Mouse (Mus musculus) liver, embryonic 14.5 days (tissue): ENCODE measurements around the gene Zfp37. TPM values are rescaled to one million over a fixed set of nuclear protein-coding genes. Genes with fewer than 3 reads are reported as not detected.

ENCODE experiments used
- ATAC-seq: fragments of 200-750 bp; cut with Nextera tagmentation; 2 replicates; pipeline ENCODE4 v1.8.0; 2017; ENCODE audit warnings: moderate number of reproducible peaks, mild to moderate bottlenecking, moderate library complexity; ENCODE audit not compliant: insufficient read depth
- DNase-seq, 3 experiments: peaks; one replicate each; pipeline ENCODE4 v3.0.0-alpha.2; 2012 to 2013; ENCODE audit warnings: low read depth in 3 of 3, low spot score in 3 of 3
- H3K27ac ChIP-seq: fragments of 300-500 bp; sonication (generic); 2 replicates; pipeline ENCODE4 v1.5.1; 2014; ENCODE audit warnings: moderate library complexity, mild to moderate bottlenecking, control low read depth, inconsistent platforms
- H3K27me3 ChIP-seq: fragments of 300-500 bp; sonication (generic); 2 replicates; pipeline ENCODE4 v1.6.1; 2014; ENCODE audit warnings: mild to moderate bottlenecking, low read length, moderate library complexity; ENCODE audit not compliant: control insufficient read depth, insufficient read depth
- H3K36me3 ChIP-seq: fragments of 300-500 bp; sonication (generic); replicated peaks from 2 replicates; pipeline ENCODE4 v1.6.1; 2014; ENCODE audit warnings: low read depth; ENCODE audit not compliant: control insufficient read depth, insufficient read depth
- H3K4me1 ChIP-seq, 2 experiments: fragments of 200-500 bp in 1 of 2; fragments of 300-500 bp in 1 of 2; sonication (generic) in 1 of 2; replicated peaks; 2 replicates each; pipeline ENCODE4 v1.6.1; 2012 to 2014; ENCODE audit warnings: antibody characterized with exemption in 1 of 2, inconsistent platforms in 1 of 2, low read length in 1 of 2; ENCODE audit not compliant: control insufficient read depth in 2 of 2, insufficient read depth in 2 of 2
- H3K4me2 ChIP-seq: fragments of 300-500 bp; sonication (generic); 2 replicates; pipeline ENCODE4 v1.6.1; 2014; ENCODE audit warnings: low read depth, mild to moderate bottlenecking, control low read depth, moderate library complexity
- H3K4me3 ChIP-seq, 2 experiments: fragments of 200-500 bp in 1 of 2; fragments of 300-500 bp in 1 of 2; sonication (generic) in 1 of 2; 2 replicates each; pipeline ENCODE4 v1.5.1; 2012 to 2014; ENCODE audit warnings: low read depth in 2 of 2, low read length in 2 of 2, mild to moderate bottlenecking in 2 of 2, control low read depth in 1 of 2, inconsistent platforms in 1 of 2, moderate library complexity in 1 of 2; ENCODE audit not compliant: insufficient read depth in 1 of 2
- H3K9ac ChIP-seq: fragments of 300-500 bp; sonication (generic); replicated peaks from 2 replicates; pipeline ENCODE4 v1.6.1; 2014; ENCODE audit warnings: mild to moderate bottlenecking, control low read depth, moderate library complexity
- H3K9me3 ChIP-seq: fragments of 300-500 bp; sonication (generic); 2 replicates; pipeline ENCODE4 v1.6.1; 2016; ENCODE audit warnings: low read length, mixed read lengths; ENCODE audit not compliant: control insufficient read depth
- CTCF ChIP-seq: IDR thresholded peaks from 2 replicates; pipeline ENCODE4 v1.5.1; 2016; ENCODE audit warnings: antibody characterized with exemption, low read depth, control low read depth
- EP300 ChIP-seq: IDR thresholded peaks from 2 replicates; pipeline ENCODE4 v1.6.1; 2016; ENCODE audit warnings: antibody characterized with exemption, low read depth
- WGBS: fragments of 180-500 bp; shearing (Covaris S2); extraction: QIAGEN DNeasy Blood & Tissue Kit; methylation state at CpG from one replicate; pipeline ENCODE4 v1.1.7; 2014; ENCODE audit not compliant: insufficient replicate concordance; 5-methylcytosine and 5-hydroxymethylcytosine counted together
- polyA plus RNA-seq, 2 experiments: library from polyadenylated mRNA; depleted of rRNA in 1 of 2; stranded (reverse) in 1 of 2; unstranded in 1 of 2; fragments of >200 nt; fragmentation: Nextera tagmentation in 1 of 2; extraction: Ambion mirVana in 1 of 2; gene quantifications; 2 replicates each; pipeline versions ENCODE4 v1.2.1 to v1.2.3; 2012 to 2014

Gene Zfp37
- polyA plus RNA-seq, 2 experiments = 0.30 to 0.36 TPM

GRCm38 (mm10) chr4:62250896-62251544, 20.2 kb upstream of the Zfp37 start:
- TF ChIP-seq EP300 (no peak), CTCF (peak; percentile 47)
- ATAC-seq = no peak
- H3K4me2 ChIP-seq = no peak overlapping the region
- H3K9me3 ChIP-seq = no peaks in the 10 kb centered on the region
- DNase-seq = no peak
- no peaks in the 10 kb centered on the region for H3K4me1 ChIP-seq
- 43% methylated on average over 3 of the region's 3 CpGs for WGBS
- H3K36me3 ChIP-seq = no peaks in the 10 kb centered on the region
- H3K9ac ChIP-seq = no peak overlapping the region
- no peaks in the 10 kb centered on the region for H3K27me3 ChIP-seq
- H3K27ac ChIP-seq = no peak overlapping the region
- H3K4me3 ChIP-seq = no peak overlapping the region

- H3K4me2 ChIP-seq = no peak overlapping the region
- WGBS = 10% methylated on average over 4 of the region's 4 CpGs
- no peaks in the 10 kb centered on the region for H3K4me1 ChIP-seq
- H3K4me3 ChIP-seq = no peak overlapping the region
- no peak for DNase-seq
- no peak overlapping the region for H3K27ac ChIP-seq
- no peak overlapping the region for H3K9ac ChIP-seq
- no peaks in the 10 kb centered on the region for H3K36me3 ChIP-seq
- no peaks in the 10 kb centered on the region for H3K27me3 ChIP-seq
- no peak for ATAC-seq
- no peaks in the 10 kb centered on the region for H3K9me3 ChIP-seq
- no peak for TF ChIP-seq CTCF
- TF ChIP-seq EP300 = no peak
Measured at GRCm38 (mm10) chr4:62248328-62248727, 17.5 kb upstream of the Zfp37 start.

GRCm38 (mm10) chr4:62240586-62240985, 9.7 kb upstream of the Zfp37 start:
- Histone ChIP-seq H3K27ac (no peak overlapping the region), H3K9me3 (no peaks in the 10 kb centered on the region), H3K4me3 (no peak overlapping the region), H3K4me1 (no peaks in the 10 kb centered on the region), H3K36me3 (no peaks in the 10 kb centered on the region), H3K27me3 (no peaks in the 10 kb centered on the region), H3K4me2 (no peak overlapping the region), H3K9ac (no peak overlapping the region)
- no peak for TF ChIP-seq EP300
- TF ChIP-seq CTCF = no peak
- ATAC-seq (no peak), DNase-seq (no peak)
- 52% methylated on average over 6 of the region's 6 CpGs for WGBS

DNA sequence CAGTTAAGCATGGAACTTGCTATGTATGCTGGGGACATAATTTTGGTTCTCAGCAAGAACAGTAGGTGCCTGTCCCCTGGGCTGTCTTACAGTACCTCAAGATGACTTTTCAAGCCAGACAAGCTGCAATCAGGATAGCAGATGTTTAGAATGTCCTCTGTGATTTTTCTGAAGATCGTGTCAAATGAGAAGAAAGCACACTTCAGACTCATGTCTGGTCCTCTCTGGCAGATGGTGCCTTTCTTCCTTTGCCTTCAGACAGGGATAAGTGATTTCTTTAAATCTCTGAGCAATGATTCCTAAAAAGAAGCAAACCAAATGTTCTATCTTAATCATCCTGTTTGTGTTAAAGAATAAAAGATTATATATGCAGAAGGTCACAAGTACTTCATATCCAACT, 694 bp downstream of the Zfp37 start:
- Histone ChIP-seq H3K27me3 (no peaks in the 10 kb centered on the region), H3K9ac (no peak overlapping the region), H3K4me1 (no peaks in the 10 kb centered on the region), H3K9me3 (no peaks in the 10 kb centered on the region), H3K4me3 (no peak overlapping the region), H3K4me2 (no peak overlapping the region), H3K27ac (no peak overlapping the region), H3K36me3 (no peaks in the 10 kb centered on the region)
- DNase-seq (no peak), ATAC-seq (no peak)
- TF ChIP-seq CTCF = no peak
- TF ChIP-seq EP300 = no peak
- WGBS = 29% methylated on average over 1 of the region's 1 CpGs

GRCm38 (mm10) chr4:62229448-62229847, 1.4 kb downstream of the Zfp37 start:
- H3K4me2 ChIP-seq = no peak overlapping the region
- no peak for DNase-seq
- 68% methylated on average over 7 of the region's 7 CpGs for WGBS
- no peak overlapping the region for H3K4me3 ChIP-seq
- no peak for ATAC-seq
- no peak overlapping the region for H3K9ac ChIP-seq
- H3K9me3 ChIP-seq = no peaks in the 10 kb centered on the region
- no peaks in the 10 kb centered on the region for H3K4me1 ChIP-seq
- TF ChIP-seq EP300 = no peak
- TF ChIP-seq CTCF = peak; percentile 60
- H3K27ac ChIP-seq = no peak overlapping the region
- no peaks in the 10 kb centered on the region for H3K27me3 ChIP-seq
- H3K36me3 ChIP-seq = no peaks in the 10 kb centered on the region
